Mouse (Mus musculus): ENCODE measurements around the gene 1810009A15Rik. TPM values are rescaled to one million over a fixed set of nuclear protein-coding genes. Genes with fewer than 3 reads are reported as not detected.

Gene 1810009A15Rik
- 40.4 and 43.1 TPM in 2 replicates for polyA plus RNA-seq (2014; fragmentation: Nextera tagmentation; extraction: Ambion mirVana)

- H3K27me3 ChIP-seq (ENCODE audit: control insufficient read depth, insufficient read depth, low read length): no peaks in the 10 kb centered on the region
- DNase-seq (peak; percentile 98), ATAC-seq (ENCODE audit: low FRiP score, low TSS enrichment) (peak; percentile 96)
- H3K27ac ChIP-seq (replicated peaks; ENCODE audit: low read depth, low read length): peak within 1 kb of the TSS; percentile 72
- H3K4me2 ChIP-seq (ENCODE audit: low read length): peak within 1 kb of the TSS; percentile 84
- 1% methylated on average over 58 of the region's 58 CpGs for WGBS
- peak within 1 kb of the TSS; percentile 75 for H3K9ac ChIP-seq (replicated peaks; ENCODE audit: low read length)
- H3K4me3 ChIP-seq (replicated peaks; ENCODE audit: low read depth, low read length): peak within 1 kb of the TSS; percentile 61
- H3K36me3 ChIP-seq (ENCODE audit: control insufficient read depth, insufficient read depth, low read length): peaks cover 3% of the 10 kb centered on the region
- H3K4me1 ChIP-seq (ENCODE audit: control insufficient read depth, insufficient read depth, low read length): peaks cover 22% of the 10 kb centered on the region
- no peaks in the 10 kb centered on the region for H3K9me3 ChIP-seq (ENCODE audit: control insufficient read depth, low read length)
Observed at GRCm38 (mm10) chr19:8888511-8889385, at the start of gene 1810009A15Rik, which contains the start of gene Gm49416. 1810009A15Rik (plus strand) TSS chr19:8888853. Gm49416 (plus strand) TSS chr19:8888926.

- peak within 1 kb of the TSS; percentile 99 for H3K27ac ChIP-seq (replicated peaks; ENCODE audit: low read depth, low read length)
- no peaks in the 10 kb centered on the region for H3K9me3 ChIP-seq (ENCODE audit: control insufficient read depth, low read length)
- H3K36me3 ChIP-seq (ENCODE audit: control insufficient read depth, insufficient read depth, low read length): peaks cover 38% of the 10 kb centered on the region
- peak within 1 kb of the TSS; percentile 81 for H3K4me2 ChIP-seq (ENCODE audit: low read length)
- peak within 1 kb of the TSS; percentile 86 for H3K9ac ChIP-seq (replicated peaks; ENCODE audit: low read length)
- H3K27me3 ChIP-seq (ENCODE audit: control insufficient read depth, insufficient read depth, low read length): no peaks in the 10 kb centered on the region
- 22% methylated on average over 11 of the region's 11 CpGs for WGBS
- DNase-seq: peak; percentile 92
- H3K4me3 ChIP-seq (replicated peaks; ENCODE audit: low read depth, low read length): peak within 1 kb of the TSS; percentile 68
- ATAC-seq (ENCODE audit: low FRiP score, low TSS enrichment): peak; percentile 90
- peaks cover 25% of the 10 kb centered on the region for H3K4me1 ChIP-seq (ENCODE audit: control insufficient read depth, insufficient read depth, low read length)
Observed at GRCm38 (mm10) chr19:8839103-8839907, 49.3 kb upstream of the 1810009A15Rik start, which contains the start of gene Gng3. Gng3 (minus strand) TSS chr19:8839194.

GRCm38 (mm10) chr19:8839908-8840791 lies 48.5 kb upstream of the 1810009A15Rik start:
- H3K27ac ChIP-seq (replicated peaks; ENCODE audit: low read depth, low read length): peak overlapping the region; percentile 99
- H3K9ac ChIP-seq (replicated peaks; ENCODE audit: low read length): peak overlapping the region; percentile 86
- peak overlapping the region; percentile 81 for H3K4me2 ChIP-seq (ENCODE audit: low read length)
- WGBS: 9% methylated on average over 29 of the region's 29 CpGs
- peaks cover 32% of the 10 kb centered on the region for H3K36me3 ChIP-seq (ENCODE audit: control insufficient read depth, insufficient read depth, low read length)
- H3K4me3 ChIP-seq (replicated peaks; ENCODE audit: low read depth, low read length): peak overlapping the region; percentile 68
- no peaks in the 10 kb centered on the region for H3K27me3 ChIP-seq (ENCODE audit: control insufficient read depth, insufficient read depth, low read length)
- ATAC-seq (ENCODE audit: low FRiP score, low TSS enrichment) (peak; percentile 22; the same call in 1 of the 2 replicates), DNase-seq (peak; percentile 82)
- H3K4me1 ChIP-seq (ENCODE audit: control insufficient read depth, insufficient read depth, low read length): peaks cover 25% of the 10 kb centered on the region
- H3K9me3 ChIP-seq (ENCODE audit: control insufficient read depth, low read length): no peaks in the 10 kb centered on the region

GRCm38 (mm10) chr19:8841012-8841411 lies 47.6 kb upstream of the 1810009A15Rik start:
- Histone ChIP-seq H3K4me3 (replicated peaks; ENCODE audit: low read depth, low read length) (peak overlapping the region; percentile 68), H3K4me1 (ENCODE audit: control insufficient read depth, insufficient read depth, low read length) (peaks cover 25% of the 10 kb centered on the region), H3K9me3 (ENCODE audit: control insufficient read depth, low read length) (no peaks in the 10 kb centered on the region), H3K36me3 (ENCODE audit: control insufficient read depth, insufficient read depth, low read length) (peaks cover 33% of the 10 kb centered on the region), H3K27ac (replicated peaks; ENCODE audit: low read depth, low read length) (no peak overlapping the region), H3K27me3 (ENCODE audit: control insufficient read depth, insufficient read depth, low read length) (no peaks in the 10 kb centered on the region), H3K9ac (replicated peaks; ENCODE audit: low read length) (peak overlapping the region; percentile 86), H3K4me2 (ENCODE audit: low read length) (peak overlapping the region; percentile 81)
- DNase-seq (no peak), ATAC-seq (ENCODE audit: low FRiP score, low TSS enrichment) (no peak)
- WGBS: 92% methylated on average over 7 of the region's 7 CpGs

- Histone ChIP-seq H3K27me3 (ENCODE audit: control insufficient read depth, insufficient read depth, low read length) (no peaks in the 10 kb centered on the region), H3K4me1 (ENCODE audit: control insufficient read depth, insufficient read depth, low read length) (peaks cover 18% of the 10 kb centered on the region), H3K9ac (replicated peaks; ENCODE audit: low read length) (no peak overlapping the region), H3K4me3 (replicated peaks; ENCODE audit: low read depth, low read length) (no peak overlapping the region), H3K27ac (replicated peaks; ENCODE audit: low read depth, low read length) (no peak overlapping the region), H3K36me3 (ENCODE audit: control insufficient read depth, insufficient read depth, low read length) (peaks cover 50% of the 10 kb centered on the region), H3K9me3 (ENCODE audit: control insufficient read depth, low read length) (no peaks in the 10 kb centered on the region), H3K4me2 (ENCODE audit: low read length) (no peak overlapping the region)
- DNase-seq (no peak), ATAC-seq (ENCODE audit: low FRiP score, low TSS enrichment) (no peak)
- 90% methylated on average over 6 of the region's 6 CpGs for WGBS
Observed at GRCm38 (mm10) chr19:8842961-8843360, 45.7 kb upstream of the 1810009A15Rik start.

- Histone ChIP-seq H3K27me3 (ENCODE audit: control insufficient read depth, insufficient read depth, low read length) (no peaks in the 10 kb centered on the region), H3K4me3 (replicated peaks; ENCODE audit: low read depth, low read length) (no peak overlapping the region), H3K4me2 (ENCODE audit: low read length) (no peak overlapping the region), H3K9me3 (ENCODE audit: control insufficient read depth, low read length) (no peaks in the 10 kb centered on the region), H3K9ac (replicated peaks; ENCODE audit: low read length) (no peak overlapping the region), H3K27ac (replicated peaks; ENCODE audit: low read depth, low read length) (no peak overlapping the region), H3K36me3 (ENCODE audit: control insufficient read depth, insufficient read depth, low read length) (peaks cover 61% of the 10 kb centered on the region), H3K4me1 (ENCODE audit: control insufficient read depth, insufficient read depth, low read length) (peaks cover 14% of the 10 kb centered on the region)
- 48% methylated on average over 5 of the region's 5 CpGs for WGBS
- ATAC-seq (ENCODE audit: low FRiP score, low TSS enrichment) (no peak), DNase-seq (peak; percentile 92)
Observed at GRCm38 (mm10) chr19:8844371-8845129, 44.1 kb upstream of the 1810009A15Rik start.

- H3K27ac ChIP-seq (replicated peaks; ENCODE audit: low read depth, low read length): no peak overlapping the region
- no peak overlapping the region for H3K4me3 ChIP-seq (replicated peaks; ENCODE audit: low read depth, low read length)
- no peaks in the 10 kb centered on the region for H3K4me1 ChIP-seq (ENCODE audit: control insufficient read depth, insufficient read depth, low read length)
- WGBS: 80% methylated on average over 5 of the region's 5 CpGs
- H3K36me3 ChIP-seq (ENCODE audit: control insufficient read depth, insufficient read depth, low read length): peaks cover 50% of the 10 kb centered on the region
- H3K9ac ChIP-seq (replicated peaks; ENCODE audit: low read length): no peak overlapping the region
- H3K4me2 ChIP-seq (ENCODE audit: low read length): no peak overlapping the region
- no peak for ATAC-seq (ENCODE audit: low FRiP score, low TSS enrichment)
- no peak for DNase-seq
- H3K9me3 ChIP-seq (ENCODE audit: control insufficient read depth, low read length): no peaks in the 10 kb centered on the region
- no peaks in the 10 kb centered on the region for H3K27me3 ChIP-seq (ENCODE audit: control insufficient read depth, insufficient read depth, low read length)
Observed at GRCm38 (mm10) chr19:8848356-8848755, 40.3 kb upstream of the 1810009A15Rik start.
